Mouse (Mus musculus) kidney, postnatal 0 days (tissue): Measurements from ENCODE around the gene Ccdc28a. TPM values are rescaled to one million over a fixed set of nuclear protein-coding genes. Genes with fewer than 3 reads are reported as not detected.

Source experiments
- ATAC-seq: fragments of 200-750 bp; cut with Nextera tagmentation; replicated peaks from 2 replicates; pipeline ENCODE4 v1.8.0; 2017; ENCODE audit warnings: low read depth, moderate number of reproducible peaks, moderate TSS enrichment, moderate library complexity; ENCODE audit not compliant: low FRiP score
- DNase-seq: peaks from one replicate; pipeline ENCODE4 v3.0.0-alpha.2; 2016; ENCODE audit warnings: low spot score
- H3K27ac ChIP-seq: fragments of 300-500 bp; sonication (generic); 2 replicates; pipeline ENCODE4 v1.5.1; 2014; ENCODE audit warnings: mild to moderate bottlenecking
- H3K27me3 ChIP-seq: fragments of 300-500 bp; sonication (generic); 2 replicates; pipeline ENCODE4 v1.6.1; 2014; ENCODE audit warnings: low read length, mixed read lengths; ENCODE audit not compliant: insufficient read depth
- H3K36me3 ChIP-seq: fragments of 300-500 bp; sonication (generic); 2 replicates; pipeline ENCODE4 v1.6.1; 2014; ENCODE audit warnings: low read length, mixed read lengths; ENCODE audit not compliant: insufficient read depth
- H3K4me1 ChIP-seq: fragments of 300-500 bp; sonication (generic); replicated peaks from 2 replicates; pipeline ENCODE4 v1.6.1; 2014; ENCODE audit warnings: antibody characterized with exemption, low read length, mixed read lengths; ENCODE audit not compliant: insufficient read depth
- H3K4me2 ChIP-seq: fragments of 300-500 bp; sonication (generic); 2 replicates; pipeline ENCODE4 v1.6.1; 2014; ENCODE audit warnings: mild to moderate bottlenecking, low read length, moderate library complexity, mixed read lengths
- H3K4me3 ChIP-seq: fragments of 300-500 bp; sonication (generic); replicated peaks from 2 replicates; pipeline ENCODE4 v1.5.1; 2014; ENCODE audit warnings: low read depth, low read length
- H3K9ac ChIP-seq: fragments of 300-500 bp; sonication (generic); 2 replicates; pipeline ENCODE4 v1.6.1; 2014; ENCODE audit warnings: low read depth, low read length
- H3K9me3 ChIP-seq: fragments of 300-500 bp; sonication (generic); replicated peaks from 2 replicates; pipeline ENCODE4 v1.6.1; 2016; ENCODE audit warnings: low read length, inconsistent platforms, mixed read lengths
- CTCF ChIP-seq: IDR thresholded peaks from 2 replicates; pipeline ENCODE4 v1.5.1; 2016; ENCODE audit warnings: antibody characterized with exemption, low read depth, mild to moderate bottlenecking, moderate library complexity
- WGBS: fragments of 180-500 bp; shearing (Covaris S2); extraction: QIAGEN DNeasy Blood & Tissue Kit; methylation state at CpG from one replicate; pipeline ENCODE4 v1.1.7; 2014; 5-methylcytosine and 5-hydroxymethylcytosine counted together
- polyA plus RNA-seq: library from polyadenylated mRNA; unstranded; fragments of >200 nt; fragmentation: Nextera tagmentation; extraction: Ambion mirVana; gene quantifications from 2 replicates; pipeline ENCODE4 v1.2.1, GENCODE M21; 2015

Ccdc28a gene
- polyA plus RNA-seq, 1 experiment from 2014 or later = 16.5 TPM

DNA sequence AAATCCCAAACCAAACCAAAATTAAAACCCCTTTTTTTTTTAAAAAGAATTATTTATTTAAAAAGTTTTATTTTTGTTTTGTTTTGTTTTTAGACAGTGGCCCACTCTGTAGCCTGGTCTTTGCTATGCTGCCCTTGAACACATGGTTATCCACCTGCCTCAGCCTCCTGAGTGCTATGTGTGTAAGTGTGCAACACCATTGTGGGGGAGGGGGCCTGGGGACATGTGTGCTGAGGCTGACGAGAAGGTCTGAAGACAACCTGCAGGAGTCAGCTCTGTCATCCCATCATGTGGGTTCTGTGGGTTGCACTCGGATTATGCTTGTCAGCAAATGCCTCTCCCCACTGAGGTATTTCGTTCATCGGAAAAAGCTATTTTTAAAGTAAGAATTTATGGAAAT lies 45.3 kb downstream of the Ccdc28a start:
- Histone ChIP-seq H3K4me3 (no peak overlapping the region), H3K27me3 (no peaks in the 10 kb centered on the region), H3K4me1 (no peaks in the 10 kb centered on the region), H3K9me3 (no peaks in the 10 kb centered on the region), H3K27ac (no peak overlapping the region), H3K36me3 (no peaks in the 10 kb centered on the region), H3K4me2 (no peak overlapping the region), H3K9ac (no peak overlapping the region)
- DNase-seq (no peak), ATAC-seq (no peak)
- 79% methylated on average over 4 of the region's 4 CpGs for WGBS
- TF ChIP-seq CTCF = no peak

DNA sequence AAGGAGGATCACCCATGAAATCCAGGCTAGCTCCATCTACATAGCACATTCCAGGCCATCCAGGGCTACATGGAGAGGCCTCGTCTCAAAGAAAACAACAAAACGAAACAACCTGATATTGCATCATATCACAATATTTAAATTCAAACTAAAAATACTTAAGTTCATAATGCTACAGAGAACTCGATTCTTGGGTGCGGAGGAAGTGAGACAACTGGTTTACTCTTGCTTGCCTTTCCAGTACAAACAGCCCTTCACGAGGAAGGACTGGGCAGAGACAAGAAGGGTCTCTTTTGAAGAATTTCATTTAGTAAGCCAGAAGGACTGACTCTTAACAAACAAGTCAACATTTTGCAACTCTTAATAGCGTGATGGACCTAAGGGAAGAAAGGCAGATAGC lies 46.2 kb downstream of the Ccdc28a start:
- TF ChIP-seq CTCF = no peak
- DNase-seq (no peak), ATAC-seq (no peak)
- no peak overlapping the region for H3K9ac ChIP-seq
- H3K27ac ChIP-seq = no peak overlapping the region
- no peak overlapping the region for H3K4me3 ChIP-seq
- H3K4me2 ChIP-seq = no peak overlapping the region
- no peaks in the 10 kb centered on the region for H3K4me1 ChIP-seq
- H3K27me3 ChIP-seq = no peaks in the 10 kb centered on the region
- 80% methylated on average over 6 of the region's 6 CpGs for WGBS
- H3K9me3 ChIP-seq = no peaks in the 10 kb centered on the region
- no peaks in the 10 kb centered on the region for H3K36me3 ChIP-seq

DNA sequence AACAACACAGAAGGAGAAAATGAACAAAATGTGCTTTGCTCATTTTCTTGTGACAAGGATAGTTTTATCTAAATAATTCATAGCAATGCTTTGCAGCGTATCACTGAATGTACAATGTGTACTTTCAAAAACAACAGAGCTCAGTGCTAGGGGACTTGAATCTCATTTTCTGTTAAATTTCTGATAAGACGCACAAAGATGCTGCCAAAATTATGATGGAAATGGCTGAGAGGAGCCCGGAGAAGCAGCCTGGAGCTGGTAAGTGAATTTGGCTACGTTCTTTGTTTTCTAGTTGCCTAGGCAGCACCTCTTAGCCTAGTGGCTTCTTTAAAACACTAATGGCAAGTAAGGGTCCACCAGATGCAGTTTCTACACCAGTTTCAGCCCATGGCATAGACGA lies 52.6 kb downstream of the Ccdc28a start:
- ATAC-seq = no peak
- no peaks in the 10 kb centered on the region for H3K27me3 ChIP-seq
- no peak for DNase-seq
- no peak for TF ChIP-seq CTCF
- H3K27ac ChIP-seq = no peak overlapping the region
- no peak overlapping the region for H3K4me2 ChIP-seq
- no peaks in the 10 kb centered on the region for H3K4me1 ChIP-seq
- no peak overlapping the region for H3K9ac ChIP-seq
- H3K4me3 ChIP-seq = no peak overlapping the region
- WGBS = 86% methylated on average over 5 of the region's 5 CpGs
- no peaks in the 10 kb centered on the region for H3K9me3 ChIP-seq
- H3K36me3 ChIP-seq = no peaks in the 10 kb centered on the region

DNA sequence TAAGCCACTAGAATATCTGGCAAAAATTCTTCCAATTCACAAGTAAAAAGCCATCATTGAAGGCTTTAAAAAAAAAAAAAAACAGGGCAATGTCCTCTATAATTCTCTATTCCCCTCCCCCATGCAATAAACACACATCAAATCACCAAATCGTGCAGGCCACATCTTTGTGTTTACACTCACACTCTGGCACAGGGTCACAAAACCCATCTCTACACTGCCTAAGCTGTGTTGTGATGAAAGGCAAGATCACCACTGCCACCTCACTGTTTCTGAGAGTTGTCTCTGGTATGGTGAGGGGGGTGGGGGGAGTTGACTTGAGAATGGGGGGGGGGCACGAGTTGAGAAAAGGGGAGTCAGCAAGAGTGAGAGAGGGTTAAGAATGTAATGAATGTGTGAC lies 57.5 kb downstream of the Ccdc28a start:
- no peak overlapping the region for H3K27ac ChIP-seq
- no peak for TF ChIP-seq CTCF
- no peaks in the 10 kb centered on the region for H3K27me3 ChIP-seq
- H3K9ac ChIP-seq = no peak overlapping the region
- no peak overlapping the region for H3K4me2 ChIP-seq
- ATAC-seq (no peak), DNase-seq (no peak)
- no peak overlapping the region for H3K4me3 ChIP-seq
- H3K4me1 ChIP-seq = no peaks in the 10 kb centered on the region
- WGBS = 57% methylated on average over 2 of the region's 2 CpGs
- H3K36me3 ChIP-seq = no peaks in the 10 kb centered on the region
- H3K9me3 ChIP-seq = no peaks in the 10 kb centered on the region

GRCm38 (mm10) chr10:18176722-18177121 lies 58.1 kb downstream of the Ccdc28a start:
- Histone ChIP-seq H3K36me3 (no peaks in the 10 kb centered on the region), H3K9me3 (no peaks in the 10 kb centered on the region), H3K4me3 (no peak overlapping the region), H3K4me2 (no peak overlapping the region), H3K4me1 (no peaks in the 10 kb centered on the region), H3K27me3 (no peaks in the 10 kb centered on the region), H3K27ac (no peak overlapping the region), H3K9ac (no peak overlapping the region)
- WGBS = 88% methylated on average over 7 of the region's 7 CpGs
- ATAC-seq (no peak), DNase-seq (no peak)
- TF ChIP-seq CTCF = no peak

DNA sequence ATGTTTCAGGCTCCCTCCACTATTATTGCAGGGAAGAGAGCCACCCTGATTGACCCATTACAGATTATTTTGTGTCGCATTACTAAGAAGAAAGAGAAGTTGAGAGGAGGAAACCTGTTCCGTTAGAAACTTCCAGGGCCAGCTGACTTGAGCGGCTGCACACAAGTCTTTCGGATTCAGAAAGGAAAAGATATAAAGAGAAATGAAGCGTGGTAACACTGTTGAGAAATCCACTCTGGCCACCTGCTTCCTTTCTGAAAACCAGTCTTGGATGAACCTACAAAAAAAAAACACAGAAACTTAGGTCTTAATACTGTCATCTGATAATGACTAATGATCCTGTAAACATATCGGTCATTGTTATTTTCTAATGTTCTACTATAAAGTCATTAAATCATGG lies 59.7 kb downstream of the Ccdc28a start:
- no peaks in the 10 kb centered on the region for H3K36me3 ChIP-seq
- no peak overlapping the region for H3K27ac ChIP-seq
- DNase-seq (peak; percentile 35), ATAC-seq (no peak)
- 39% methylated on average over 6 of the region's 6 CpGs for WGBS
- H3K4me2 ChIP-seq = no peak overlapping the region
- H3K27me3 ChIP-seq = no peaks in the 10 kb centered on the region
- no peaks in the 10 kb centered on the region for H3K9me3 ChIP-seq
- H3K4me1 ChIP-seq = no peaks in the 10 kb centered on the region
- no peak for TF ChIP-seq CTCF
- H3K9ac ChIP-seq = no peak overlapping the region
- no peak overlapping the region for H3K4me3 ChIP-seq

Other genes starting within 250 kb of the Ccdc28a start
- gene Abracl, start 211.7 kb downstream of the Ccdc28a start, polyA plus RNA-seq = 192 and 194 TPM in 2 replicates
- 13.7 and 19.5 TPM in 2 replicates for gene Reps1, start 179.1 kb downstream of the Ccdc28a start, polyA plus RNA-seq
- gene Ect2l, start 24.1 kb downstream of the Ccdc28a start, polyA plus RNA-seq = 0.17 and 0.19 TPM in 2 replicates
- gene Nhsl1, start 84.0 kb upstream of the Ccdc28a start, polyA plus RNA-seq = 8.5 and 8.8 TPM in 2 replicates